Mouse (Mus musculus): ENCODE measurements at regions not wholly inside any gene's neighbourhood (a gene's known extent, or its start where the extent isn't known, plus 50 kb on each side); places are given as distances from the start of the nearest gene placed in this dataset.

DNA sequence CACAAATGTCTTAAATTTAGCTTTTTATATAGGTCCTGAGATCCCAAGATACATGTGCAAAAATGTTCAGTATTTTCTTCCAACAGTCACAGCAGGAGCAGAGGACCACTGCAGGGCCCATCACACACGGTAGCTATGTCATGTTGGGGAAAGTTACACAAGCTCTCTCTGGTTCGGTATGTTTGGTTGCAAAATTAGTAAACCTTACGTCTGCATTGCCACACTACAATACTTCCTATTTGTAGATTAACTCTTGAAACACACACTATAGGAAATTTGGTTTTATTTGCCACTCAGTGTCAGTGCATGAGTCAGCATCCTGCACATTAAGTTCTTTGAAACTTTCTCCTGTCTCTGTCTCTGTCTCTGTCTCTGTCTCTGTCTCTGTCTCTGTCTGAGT, 82.0 kb downstream of the Cth start:
- no peak for DNase-seq
- intact Hi-C loops (cut with DNase I) = no loop called here

DNA sequence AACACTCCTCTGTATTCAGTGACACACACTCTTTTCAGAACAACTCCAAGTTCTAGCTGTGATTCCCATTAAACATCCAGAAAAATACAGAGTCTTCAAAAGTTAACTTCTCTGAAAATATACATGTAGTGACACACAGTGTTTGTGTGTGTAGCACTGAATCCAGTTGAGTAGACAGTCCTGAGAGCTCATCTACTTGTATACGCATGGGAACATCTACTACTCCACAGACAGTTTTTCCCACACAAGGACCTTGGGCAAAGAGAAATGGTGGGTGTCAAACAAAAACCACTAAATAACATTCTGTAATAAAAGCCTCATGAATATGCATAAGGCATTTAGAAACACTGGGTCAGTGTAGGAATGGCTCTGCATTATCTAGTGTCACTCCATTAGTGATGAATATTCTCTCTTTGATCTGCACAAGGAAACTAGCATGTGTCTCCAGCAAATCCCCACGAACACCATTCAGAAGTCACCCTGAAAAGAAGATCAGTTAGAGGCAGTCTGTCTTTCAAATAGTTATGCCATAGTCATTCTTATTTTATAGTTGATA, 83.6 kb downstream of the Cth start:
- intact Hi-C loops (cut with DNase I) = no loop called here
- no peak for DNase-seq

DNA sequence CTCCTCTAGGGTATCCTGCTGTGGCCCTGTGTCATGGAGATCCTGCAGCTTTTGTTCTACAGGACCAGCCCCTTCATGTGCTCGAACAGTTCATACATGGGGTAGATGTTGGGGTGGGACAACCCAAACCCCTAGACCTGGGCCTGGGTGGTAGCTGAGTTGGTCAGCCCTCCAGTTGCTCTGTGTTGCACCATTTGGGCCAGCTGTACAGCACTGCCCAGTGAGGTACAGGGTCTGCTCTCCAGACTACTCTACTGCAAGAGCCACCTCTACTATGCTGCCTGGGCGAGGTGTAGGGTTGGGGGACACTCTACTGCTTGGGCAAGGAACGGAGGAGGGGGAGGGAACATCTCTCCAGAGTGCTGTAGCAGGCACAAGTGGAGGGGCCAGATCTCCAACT, 120.6 kb downstream of the Cth start:
- intact Hi-C loops (cut with DNase I) = no loop called here
- DNase-seq = no peak

GRCm38 (mm10) chr3:157803356-157803755, 121.5 kb downstream of the Cth start:
- no peak for DNase-seq
- intact Hi-C loops (cut with DNase I) = no loop called here

- DNase-seq = no peak
- intact Hi-C loops (cut with DNase I) = no loop called here
Measured at GRCm38 (mm10) chr3:157787559-157788256, 137.2 kb downstream of the Cth start.

GRCm38 (mm10) chr3:157781071-157781470, 143.8 kb downstream of the Cth start:
- intact Hi-C loops (cut with DNase I) = no loop called here
- DNase-seq = no peak

GRCm38 (mm10) chr3:157777779-157778178, 147.1 kb downstream of the Cth start:
- DNase-seq = no peak
- intact Hi-C loops (cut with DNase I) = no loop called here

DNA sequence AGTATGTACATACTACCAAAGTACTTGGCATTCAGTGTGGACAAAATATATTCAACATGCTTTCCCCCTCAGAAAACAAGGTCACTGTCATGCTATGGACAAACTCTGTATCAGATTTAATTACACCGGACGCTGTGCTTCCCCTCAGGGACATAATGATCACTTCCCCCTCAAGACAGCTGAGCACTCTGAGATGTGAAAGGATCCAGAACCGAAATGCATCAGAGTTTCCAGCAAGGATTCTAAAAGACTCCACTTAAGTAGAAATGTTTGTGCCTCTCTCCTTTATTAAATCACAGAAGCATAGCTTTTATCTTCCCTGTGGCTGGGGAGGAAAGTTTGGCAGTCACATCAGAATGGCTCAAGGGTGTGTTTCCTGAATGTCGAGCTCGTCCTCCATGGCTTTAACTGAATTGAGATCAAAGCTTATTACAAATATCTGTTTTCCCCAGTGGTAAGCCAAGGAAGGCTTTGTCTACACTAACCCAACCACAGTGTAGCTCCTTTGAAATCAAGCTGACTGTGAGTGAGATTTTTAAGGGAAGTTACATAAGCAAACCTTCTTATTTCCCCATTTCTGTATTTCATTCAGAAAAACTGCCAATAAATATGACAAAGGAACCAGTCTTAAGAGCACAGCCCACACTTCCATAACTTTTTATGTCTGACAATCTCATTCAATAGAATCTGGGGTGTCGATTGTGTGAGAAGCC, 161.2 kb downstream of the Cth start:
- DNase-seq = no peak
- intact Hi-C loops (cut with DNase I) = no loop called here

DNA sequence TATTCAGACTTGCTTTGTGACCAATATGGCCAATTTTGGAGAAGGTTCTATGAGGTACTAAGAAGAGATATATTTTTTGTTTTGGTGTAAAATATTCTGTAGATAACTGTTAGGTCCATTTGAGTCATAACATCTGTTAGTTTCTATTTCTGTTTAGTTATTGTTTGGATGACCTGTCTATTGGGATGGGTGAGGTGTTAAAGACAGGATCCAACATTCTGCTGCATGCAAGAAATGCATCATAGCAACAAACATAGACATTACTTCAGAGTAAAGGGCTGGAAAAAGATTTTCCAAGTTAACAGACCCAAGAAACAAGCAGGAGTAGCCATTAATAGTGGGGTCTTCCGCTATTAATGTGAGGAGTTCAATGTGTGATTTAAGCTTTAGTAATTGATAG, 165.0 kb downstream of the Cth start:
- no peak for DNase-seq
- intact Hi-C loops (cut with DNase I) = no loop called here

DNA sequence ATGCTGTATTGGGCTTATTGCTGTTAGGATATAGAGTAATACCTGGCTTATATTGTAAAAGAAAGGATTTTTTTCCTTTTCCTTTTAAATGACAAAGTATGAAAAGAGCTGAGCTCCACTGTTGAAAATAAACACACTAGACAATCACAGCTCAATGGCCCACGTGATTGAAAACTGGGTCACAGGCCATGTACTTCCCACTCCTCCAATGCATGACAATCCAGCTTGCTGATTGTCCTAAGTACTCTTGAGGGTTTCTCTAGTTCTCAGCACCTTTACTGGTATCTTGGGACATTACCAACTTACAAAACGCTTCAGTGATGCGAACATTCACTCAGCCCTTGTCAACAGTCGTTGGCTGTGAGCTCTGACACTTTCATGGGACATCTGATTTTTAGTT, 170.1 kb downstream of the Cth start:
- intact Hi-C loops (cut with DNase I) = no loop called here
- no peak for DNase-seq

GRCm38 (mm10) chr3:157750266-157750665, 174.6 kb downstream of the Cth start:
- DNase-seq = peak in 1 of 2 experiments; percentile 5
- intact Hi-C loops (cut with DNase I) = no loop called here

- no peak for DNase-seq
- intact Hi-C loops (cut with DNase I) = no loop called here
Measured at GRCm38 (mm10) chr3:157748395-157749037, 176.4 kb downstream of the Cth start.

DNA sequence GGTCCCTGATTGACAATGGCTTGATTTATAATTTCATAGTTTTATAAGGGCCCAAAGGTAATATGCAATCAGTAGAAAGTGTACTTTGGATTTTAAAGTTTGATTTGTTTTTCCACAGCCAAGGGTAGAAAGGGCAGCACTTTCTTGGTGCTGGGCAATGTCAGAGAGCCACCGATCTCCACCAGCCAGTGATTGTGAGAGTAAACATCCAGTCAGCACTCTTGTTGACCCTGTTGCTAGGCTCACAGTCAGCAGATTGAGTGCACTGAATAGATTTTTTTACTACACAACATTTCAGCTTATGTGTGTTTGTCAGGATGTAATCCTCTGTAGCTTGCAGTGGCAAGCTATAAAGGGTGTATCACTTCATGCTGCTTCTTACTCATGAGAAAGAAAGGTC, 176.3 kb downstream of the Ptger3 start:
- intact Hi-C loops (cut with DNase I) = no loop called here

DNA sequence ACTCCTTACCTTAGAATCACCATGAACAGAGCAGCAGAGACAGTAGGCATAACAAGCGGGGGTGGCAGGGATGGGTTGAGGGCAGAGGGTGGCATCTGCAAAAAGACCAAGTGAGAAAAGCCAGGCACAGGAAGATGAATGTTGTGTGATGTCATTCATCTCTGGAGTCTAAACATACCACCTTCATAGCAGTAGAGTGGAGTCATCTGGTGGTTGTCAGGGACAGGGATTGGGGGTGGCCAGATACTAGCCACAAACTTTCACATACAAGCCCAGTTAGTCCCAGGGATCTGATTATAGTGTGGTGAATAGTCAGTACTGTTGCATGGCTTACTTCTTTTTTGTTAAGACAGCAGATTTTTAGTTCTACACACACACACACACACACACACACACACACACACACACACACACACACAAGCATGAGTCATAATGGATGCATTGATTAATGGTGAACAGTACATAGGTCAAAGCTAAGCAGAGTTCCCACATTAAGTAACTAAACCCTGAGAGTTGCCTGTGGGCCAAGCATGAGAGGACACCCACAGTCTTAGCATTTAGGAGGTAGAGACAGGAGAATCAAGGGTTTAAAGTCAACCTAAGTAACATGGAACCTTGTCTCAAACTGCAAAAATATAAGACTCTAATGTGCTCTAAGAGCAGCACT, 173.1 kb downstream of the Ptger3 start:
- intact Hi-C loops (cut with DNase I) = no loop called here
- no peak for DNase-seq

More for the DNA sequence above, 176.3 kb downstream of the Ptger3 start:
- DNase-seq = no peak

GRCm38 (mm10) chr3:157732136-157732940, 165.6 kb downstream of the Ptger3 start:
- DNase-seq = no peak
- intact Hi-C loops (cut with DNase I) = no loop called here

DNA sequence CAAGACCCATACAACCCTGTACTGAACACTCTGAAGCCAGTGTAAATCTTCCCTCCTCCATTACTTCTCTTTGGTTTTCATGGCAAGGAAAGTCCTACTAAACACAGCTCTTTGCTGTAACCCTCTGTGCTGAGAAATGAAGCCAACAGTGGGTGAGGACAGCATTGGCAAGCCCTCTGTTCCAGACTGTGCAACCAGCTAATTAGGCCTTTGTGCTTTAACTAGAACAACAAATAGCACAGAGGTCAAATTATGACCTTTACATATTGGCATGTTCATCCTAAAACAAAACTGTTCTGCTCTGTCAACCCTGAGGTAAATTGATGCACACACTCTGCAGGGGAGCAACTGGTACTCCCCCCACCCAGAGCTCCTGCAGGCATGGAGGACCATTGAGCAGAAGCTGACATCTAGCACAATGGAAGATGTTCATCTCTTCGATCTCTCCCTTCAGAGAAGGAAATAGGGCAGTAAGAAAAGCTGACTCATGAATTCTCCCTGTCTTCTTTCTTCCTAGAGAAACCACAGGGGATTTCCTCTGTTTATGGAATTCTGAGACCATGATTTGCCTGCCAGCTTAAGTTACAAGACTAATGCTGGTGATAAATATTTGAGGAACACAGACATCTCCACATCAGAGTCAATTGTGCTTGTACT, 163.1 kb downstream of the Ptger3 start:
- DNase-seq = no peak
- intact Hi-C loops (cut with DNase I) = no loop called here

DNA sequence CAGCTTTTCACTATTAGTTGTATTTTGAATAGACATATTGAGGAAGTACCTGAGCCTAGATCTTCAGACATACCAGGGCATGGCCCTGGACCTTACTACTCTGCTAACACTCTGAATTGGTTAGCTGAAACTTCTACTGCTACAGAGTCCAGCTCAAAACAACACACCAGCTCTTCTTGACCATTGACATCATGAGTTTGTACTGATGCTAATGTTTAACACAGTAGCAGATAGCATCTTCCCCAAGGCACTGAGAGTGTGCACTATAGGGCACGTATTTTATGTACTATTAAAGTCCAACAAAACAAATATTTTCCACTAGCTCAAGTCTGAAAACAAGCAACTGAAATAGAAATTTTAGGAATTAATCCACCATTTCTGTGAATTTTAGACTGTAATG, 157.8 kb downstream of the Ptger3 start:
- DNase-seq = no peak
- intact Hi-C loops (cut with DNase I) = no loop called here

DNA sequence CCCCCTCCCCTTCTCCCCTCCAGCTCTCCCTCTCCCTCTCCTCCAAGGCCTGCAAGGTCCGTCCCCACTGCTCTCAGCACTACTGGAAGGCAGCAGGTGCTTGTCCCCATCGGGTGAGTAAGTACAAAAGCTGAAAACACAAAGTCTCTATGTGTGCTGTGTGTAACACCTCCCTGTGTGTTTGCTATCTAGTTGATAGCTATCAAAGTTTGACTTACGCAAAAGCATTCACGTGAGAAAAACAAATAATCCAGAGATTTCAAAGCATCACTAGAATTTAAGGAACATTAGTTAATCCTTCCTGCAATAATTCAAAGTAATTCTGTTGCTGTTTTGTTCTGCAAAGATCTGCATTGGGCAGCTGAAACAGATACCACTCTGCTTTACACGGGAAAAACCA, 156.5 kb downstream of the Ptger3 start:
- intact Hi-C loops (cut with DNase I) = no loop called here

DNA sequence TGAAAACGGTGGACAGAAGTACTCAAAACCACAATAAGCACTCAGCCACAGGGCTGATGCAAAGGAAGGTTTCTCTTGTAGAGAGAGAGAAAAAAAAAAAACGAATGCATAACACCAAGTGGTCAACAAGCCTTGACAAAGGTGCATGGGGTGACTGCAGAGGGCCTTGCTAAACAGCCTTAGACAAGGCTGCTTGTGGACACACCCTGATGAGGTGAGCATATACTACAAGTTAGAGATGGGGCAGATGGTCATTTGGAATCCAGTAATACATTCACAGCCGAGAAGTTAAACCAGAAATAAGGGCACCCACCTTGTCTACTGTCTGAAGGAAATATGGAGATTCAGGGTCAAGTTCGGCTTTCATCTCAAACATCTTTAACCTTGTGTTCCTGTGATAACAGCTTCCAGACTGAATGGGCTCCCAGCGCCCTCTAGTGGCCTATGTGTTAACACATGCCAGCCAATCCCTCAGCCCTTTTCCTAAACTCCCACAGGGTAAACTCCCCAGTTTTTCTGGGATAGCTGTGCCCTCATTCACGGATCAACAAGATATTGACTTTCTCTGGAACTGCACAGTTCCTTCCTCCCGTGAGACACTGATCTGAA, 150.7 kb downstream of the Ptger3 start:
- intact Hi-C loops (cut with DNase I) = loop anchor here (1.0 kb wide), 1 partner anchor 152 kb away; no protein-coding TSS in a partner anchor
- peak; percentile 62 to 76 for DNase-seq

More for the DNA sequence above, 156.5 kb downstream of the Ptger3 start:
- no peak for DNase-seq
